Mouse (Mus musculus) ES-Bruce4 (cell line): Measurements from ENCODE around the gene Dagla.

Experiments used
- CTCF ChIP-seq: IDR thresholded peaks from one replicate; pipeline ENCODE4 v1.8.1; 2011; ENCODE audit warnings: low read depth, low read length
- EP300 ChIP-seq: IDR thresholded peaks from 2 replicates; pipeline ENCODE4 v1.6.1; 2011; ENCODE audit warnings: low read depth, low read length; ENCODE audit not compliant: insufficient read depth
- POLR2A ChIP-seq: IDR thresholded peaks from one replicate; pipeline ENCODE4 v1.8.1; 2011; ENCODE audit warnings: low read length; ENCODE audit not compliant: insufficient read depth

- TF ChIP-seq CTCF = no peak
- TF ChIP-seq POLR2A = no peak
- no peak for TF ChIP-seq EP300
These were observed 7.6 kb downstream of the Dagla start for GRCm38 (mm10) chr19:10297041-10297503.
